Mouse (Mus musculus): Measurements from ENCODE around the gene Vti1b.

DNA sequence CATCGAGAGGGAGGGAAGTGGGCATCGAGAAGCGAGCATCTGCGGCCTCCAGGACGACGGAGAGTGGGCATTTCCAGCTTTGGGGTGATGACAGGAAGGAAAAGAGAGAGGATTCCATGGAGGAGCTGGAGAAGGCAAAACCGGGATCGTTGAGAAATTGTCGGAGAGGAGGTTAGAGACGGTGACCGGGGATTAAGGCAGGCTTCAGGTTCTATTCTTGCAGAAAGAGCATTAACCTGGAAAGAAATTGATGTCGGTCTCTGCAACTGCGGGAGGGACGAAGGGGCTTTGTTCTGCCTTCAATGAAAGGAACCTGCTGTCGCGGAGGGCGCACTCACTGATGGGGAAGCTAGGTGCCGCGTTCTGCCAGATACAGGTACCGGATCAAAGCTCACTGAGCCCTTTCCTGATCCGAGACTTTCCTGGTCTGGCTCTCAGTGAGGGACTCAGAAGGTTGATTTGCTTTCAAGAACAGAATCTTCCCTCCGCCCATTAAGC lies 41.2 kb downstream of the Vti1b start:
- no peak for TF ChIP-seq TBP (conservative IDR thresholded peaks at IDR 0.05; ENCODE audit: low read depth, low read length)
- TF ChIP-seq HCFC1 (IDR thresholded peaks at IDR 0.05; ENCODE audit: low read depth, low read length): no peak
- no peak for TF ChIP-seq GABPA (IDR thresholded peaks at IDR 0.05; ENCODE audit: insufficient replicate concordance, low read depth, low read length)
- TF ChIP-seq CTCF (conservative IDR thresholded peaks at IDR 0.05 in 1 of 2, IDR thresholded peaks at IDR 0.05 in 1 of 2; ENCODE audit: low read depth in 2 of 2, low read length in 2 of 2): no peak
- no peak for TF ChIP-seq MAZ (IDR thresholded peaks at IDR 0.05; ENCODE audit: low read depth, low read length)
- TF ChIP-seq POLR2AphosphoS2 (IDR thresholded peaks at IDR 0.05; ENCODE audit: low read depth, low read length): no peak
- no peak for TF ChIP-seq MXI1 (IDR thresholded peaks at IDR 0.05; ENCODE audit: low read depth, low read length)
- no peak for TF ChIP-seq EP300 (IDR thresholded peaks at IDR 0.05; ENCODE audit: low read length)
- no peak for TF ChIP-seq CHD2 (IDR thresholded peaks at IDR 0.05; ENCODE audit: low read length)
- no peak for TF ChIP-seq KAT2A (IDR thresholded peaks at IDR 0.05; ENCODE audit: insufficient replicate concordance, low read length)

Data from CH12.LX (cell line).